Mouse (Mus musculus) ovary, adult 18-20 months (tissue): ENCODE results near the gene Basp1.
"Not testable (repeated sequence)": the region's sequence is repeated elsewhere in the genome, so short reads cannot be mapped to it uniquely, and the experiment has no call there.

Experiments
- DNase-seq: peaks from one replicate; pipeline ENCODE4 v3.0.0; 2022; ENCODE audit warnings: low spot score, mixed read lengths

Basp1 gene

DNA sequence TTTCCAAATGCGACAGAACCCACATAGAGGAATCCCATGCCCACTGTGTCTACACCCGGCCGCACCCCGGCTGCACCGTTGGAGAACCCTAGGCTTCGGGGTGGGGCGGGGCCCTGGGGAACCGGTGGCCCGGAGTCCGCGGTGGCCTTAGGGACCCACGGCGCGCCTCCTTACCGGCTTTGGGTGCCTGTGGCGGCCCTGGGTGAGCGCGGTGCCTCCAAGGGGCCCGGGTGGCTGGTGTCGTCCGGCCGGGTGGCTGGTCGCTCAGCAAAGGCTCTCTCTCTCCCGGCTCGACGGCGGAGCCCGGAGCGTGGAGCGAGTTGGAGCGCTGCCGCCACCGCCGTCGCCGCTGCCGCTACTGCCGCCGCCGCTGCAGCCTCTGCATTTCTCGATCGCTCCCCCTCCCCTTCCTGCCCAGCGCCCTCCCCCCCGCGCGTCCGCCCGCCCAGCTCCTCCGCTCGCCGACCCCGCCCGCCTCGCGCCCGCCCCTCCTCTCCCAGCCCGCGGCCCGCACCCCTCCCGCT lies at the start of gene Basp1:
TSS of gene Basp1 (minus strand) at position 387 of the 524 bp plus-strand sequence.
- no peak for DNase-seq

DNA sequence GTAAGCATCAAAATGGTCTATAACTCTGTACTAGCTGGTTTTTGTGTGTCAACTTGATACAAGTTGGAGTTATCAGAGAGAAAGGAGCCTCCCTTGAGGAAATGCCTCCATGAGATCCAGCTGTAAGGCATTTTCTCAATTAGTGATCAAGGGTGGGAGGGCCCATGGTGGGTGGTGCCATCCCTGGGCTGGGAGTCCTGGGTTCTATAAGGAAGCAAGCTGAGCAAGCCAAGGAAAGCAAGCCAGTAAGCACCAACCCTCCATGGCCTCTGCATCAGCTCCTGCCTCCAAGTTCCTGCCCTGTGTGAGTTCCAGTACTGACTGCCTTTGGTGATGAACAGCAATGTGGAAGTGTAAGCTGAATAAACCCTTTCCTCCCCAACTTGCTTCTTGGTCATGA lies 49.5 kb upstream of the Basp1 start:
- not testable (repeated sequence) for DNase-seq

DNA sequence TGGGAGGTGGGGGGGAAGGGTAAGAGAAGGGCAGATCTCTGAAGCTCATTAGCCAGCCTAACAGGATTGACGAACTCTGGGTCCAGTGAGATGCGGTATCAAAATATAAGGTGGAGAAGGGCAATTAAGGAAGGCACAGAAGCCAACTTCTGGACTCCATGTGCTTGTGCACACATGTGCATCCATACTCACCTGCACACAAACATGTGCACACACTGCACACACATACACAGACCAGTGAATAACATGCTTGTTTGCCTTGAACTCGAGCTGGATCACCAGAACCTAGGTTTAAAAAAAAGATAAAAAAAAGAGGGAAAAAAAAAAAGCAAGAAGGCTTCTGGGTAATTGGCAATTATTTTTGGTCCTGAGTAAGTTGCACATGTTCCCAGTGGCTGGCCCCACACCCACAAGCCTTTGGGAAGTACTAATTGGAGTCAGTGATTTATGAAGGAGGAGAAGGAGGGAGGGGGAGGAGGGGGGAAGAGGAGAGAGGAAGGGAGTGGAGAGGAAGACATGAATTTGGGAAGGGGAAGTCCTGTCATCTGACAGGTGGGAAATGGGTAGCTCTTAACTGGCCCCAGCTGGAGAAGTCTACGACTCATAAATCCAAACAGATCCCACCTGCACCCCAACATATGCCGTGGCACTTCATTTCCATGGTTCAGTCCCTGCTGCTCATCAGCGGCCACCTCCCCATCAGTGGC lies 48.6 kb upstream of the Basp1 start:
- DNase-seq = no peak

DNA sequence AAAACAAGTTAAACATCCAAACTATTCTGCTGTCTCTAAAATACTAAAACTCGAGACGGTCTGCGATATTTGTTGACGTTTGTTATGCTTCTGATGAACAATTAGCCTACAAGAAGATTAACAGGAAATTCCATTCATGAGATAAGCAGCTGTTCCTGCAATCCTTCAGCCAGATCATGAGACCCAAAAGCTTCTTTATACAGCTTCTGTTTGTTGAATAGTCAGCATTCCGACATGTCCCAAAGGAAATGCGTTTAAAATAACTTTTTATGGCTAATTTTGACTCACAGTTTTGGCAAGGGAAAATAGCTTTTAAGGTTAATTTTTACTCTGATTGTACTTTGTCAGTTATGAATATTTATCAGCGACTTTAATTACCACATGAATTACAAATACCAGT lies 46.3 kb upstream of the Basp1 start:
- no peak for DNase-seq

DNA sequence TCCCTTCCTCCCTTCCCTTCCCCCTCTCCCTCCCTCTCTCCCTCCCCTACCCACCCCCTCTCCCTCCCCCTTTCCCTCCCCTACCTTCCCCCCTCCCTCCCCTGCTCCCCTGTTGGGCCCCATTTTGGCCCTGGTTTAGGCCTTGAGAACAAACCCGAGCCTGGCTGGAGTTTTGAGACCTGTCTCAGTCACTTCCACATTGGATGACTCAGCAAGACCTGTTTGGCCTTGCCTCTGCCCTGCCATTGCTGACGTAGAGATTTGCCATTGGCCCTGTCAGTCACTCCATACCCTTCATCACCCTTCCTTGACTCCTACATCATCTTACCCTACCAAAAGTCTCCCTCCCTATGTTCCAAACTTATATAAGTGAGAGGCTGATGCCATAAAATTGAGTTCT lies 43.9 kb upstream of the Basp1 start:
- no peak for DNase-seq

DNA sequence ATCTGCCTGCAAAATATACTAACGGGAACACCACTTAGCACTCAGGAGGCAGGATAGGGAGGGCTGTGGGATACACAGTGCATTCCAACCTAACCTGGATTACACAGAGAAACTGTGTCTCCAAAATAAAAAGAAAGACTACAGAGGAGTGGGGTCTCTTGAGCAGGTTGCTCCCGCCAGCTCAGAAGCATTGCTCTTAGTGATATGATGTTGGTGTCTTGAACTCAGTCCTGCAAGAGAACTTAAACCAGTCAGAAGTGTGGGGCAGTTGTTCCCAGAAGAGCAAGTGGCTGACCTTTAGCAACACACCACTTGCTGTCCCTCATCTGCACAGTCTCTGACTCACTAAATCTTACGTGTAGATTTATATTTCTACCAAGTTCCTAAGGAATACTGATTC lies 40.0 kb upstream of the Basp1 start:
- no peak for DNase-seq

DNA sequence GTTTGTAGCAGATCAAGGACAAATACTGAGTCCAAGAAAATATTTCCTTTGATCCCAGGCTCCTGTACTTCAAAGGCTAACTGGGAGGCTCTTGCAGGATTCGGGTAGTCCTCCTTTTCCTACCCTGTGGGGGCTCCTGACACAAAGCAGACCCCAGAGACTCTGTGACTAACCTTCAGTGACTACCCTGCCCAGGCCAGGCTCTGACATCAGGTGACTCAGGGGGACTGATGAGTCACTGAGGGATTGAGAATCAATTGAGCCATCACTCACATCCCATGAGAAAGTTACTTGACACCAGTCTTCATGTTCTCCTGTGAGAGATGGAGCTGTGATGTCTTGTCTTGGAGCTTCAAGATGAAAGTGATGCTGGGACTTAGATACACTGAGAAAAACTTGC lies 35.8 kb upstream of the Basp1 start:
- no peak for DNase-seq

DNA sequence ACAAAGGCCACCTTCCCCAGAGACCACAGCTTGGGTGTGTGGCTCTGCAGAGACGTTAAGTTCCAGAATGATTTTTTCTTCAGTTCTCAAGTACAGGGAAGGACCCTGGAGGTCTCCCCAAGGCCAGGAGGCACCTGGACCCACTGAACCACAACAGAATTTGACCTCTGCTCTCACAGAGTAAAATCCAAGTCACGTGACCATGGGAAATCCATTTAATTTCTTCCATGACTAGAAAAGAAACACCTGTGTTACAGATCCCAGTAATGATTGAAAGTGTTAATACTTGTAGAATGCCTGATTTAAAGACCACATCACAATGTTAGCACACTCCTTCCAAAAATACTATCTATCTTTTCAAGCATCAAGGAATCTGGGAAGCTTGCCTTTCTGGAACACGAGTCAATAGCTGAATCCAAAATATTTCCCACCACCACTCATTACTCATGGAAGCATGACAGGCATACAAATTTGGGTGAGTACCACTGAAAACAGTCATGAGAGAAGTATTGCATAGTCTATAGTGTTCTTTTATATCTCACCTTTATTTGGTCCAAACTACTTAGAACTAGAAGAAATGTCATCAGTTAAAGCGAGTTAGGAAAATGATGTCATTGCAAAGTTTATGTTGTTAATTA lies 35.3 kb upstream of the Basp1 start:
- no peak for DNase-seq

DNA sequence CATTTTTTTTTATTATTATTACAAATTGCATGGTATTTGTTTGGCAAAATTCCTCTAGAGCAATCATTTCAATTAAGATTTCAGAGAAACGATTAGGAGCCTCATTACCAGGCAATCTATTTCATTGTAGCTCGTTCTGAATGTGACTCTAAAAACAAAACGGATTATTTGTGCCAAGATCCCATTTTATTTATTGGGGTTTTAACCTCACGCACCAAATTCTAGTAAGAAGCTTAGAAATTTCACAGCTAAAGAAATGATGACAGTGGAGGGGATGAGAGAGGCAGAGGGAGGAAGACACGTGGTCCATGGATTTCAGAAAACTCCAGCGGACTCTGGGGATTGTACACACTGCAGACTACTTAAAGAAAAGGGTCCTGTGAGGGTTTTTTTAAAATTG lies 33.6 kb upstream of the Basp1 start:
- DNase-seq = no peak

DNA sequence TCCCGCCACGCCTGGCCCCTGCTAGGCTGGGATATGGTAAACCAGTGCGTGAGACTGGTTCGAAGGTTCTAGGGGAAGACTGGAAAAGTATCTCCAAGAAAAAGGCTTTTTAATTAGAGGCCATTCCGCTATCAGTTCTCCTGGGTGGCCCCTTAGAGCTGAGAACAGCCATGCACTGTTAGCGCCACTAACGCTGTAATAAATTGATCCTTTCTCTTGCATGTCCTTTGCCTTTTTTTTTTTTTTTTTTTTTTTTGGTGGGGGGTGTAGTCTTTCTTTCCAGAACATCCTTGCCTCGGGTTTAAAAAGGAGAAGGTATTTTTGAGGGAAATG lies 32.6 kb upstream of the Basp1 start:
- no peak for DNase-seq

DNA sequence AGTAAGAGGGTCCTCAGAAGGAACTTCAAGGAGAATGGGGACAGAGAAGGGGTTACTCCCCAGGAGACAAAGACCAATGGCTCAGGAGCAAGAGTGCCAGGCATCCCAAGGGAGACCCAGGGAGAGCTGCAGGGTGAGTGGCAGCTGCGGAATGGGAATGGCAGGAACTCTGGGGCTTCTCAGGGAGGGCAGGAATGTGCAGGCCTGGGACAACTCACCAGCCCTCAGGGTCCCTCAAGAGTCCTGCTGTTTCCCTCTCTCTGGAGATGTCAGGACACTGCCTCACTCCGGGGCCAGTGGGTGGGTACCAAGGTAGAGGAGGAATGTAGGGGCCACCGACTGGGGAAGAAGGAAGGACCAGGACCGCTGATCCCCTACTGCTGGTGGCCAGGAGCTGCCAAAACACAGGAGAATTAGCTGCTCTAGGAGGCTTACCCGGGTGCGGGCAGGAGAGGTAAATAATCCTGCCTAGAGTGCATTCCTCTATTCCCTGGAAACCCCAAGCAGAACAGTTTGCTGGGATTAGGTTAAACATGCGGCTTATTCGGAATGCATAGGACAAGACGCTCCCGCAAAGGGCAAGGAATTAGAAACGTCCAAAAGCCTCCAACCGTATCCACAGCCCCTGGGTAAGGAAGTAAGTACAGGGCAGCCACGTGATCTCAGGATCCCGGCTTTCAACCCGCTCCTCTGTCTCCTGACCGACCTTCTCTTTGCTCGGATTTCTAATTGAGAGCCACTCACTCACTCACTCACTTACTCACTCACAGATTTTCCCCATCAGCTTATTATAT lies 32.0 kb upstream of the Basp1 start:
- no peak for DNase-seq

DNA sequence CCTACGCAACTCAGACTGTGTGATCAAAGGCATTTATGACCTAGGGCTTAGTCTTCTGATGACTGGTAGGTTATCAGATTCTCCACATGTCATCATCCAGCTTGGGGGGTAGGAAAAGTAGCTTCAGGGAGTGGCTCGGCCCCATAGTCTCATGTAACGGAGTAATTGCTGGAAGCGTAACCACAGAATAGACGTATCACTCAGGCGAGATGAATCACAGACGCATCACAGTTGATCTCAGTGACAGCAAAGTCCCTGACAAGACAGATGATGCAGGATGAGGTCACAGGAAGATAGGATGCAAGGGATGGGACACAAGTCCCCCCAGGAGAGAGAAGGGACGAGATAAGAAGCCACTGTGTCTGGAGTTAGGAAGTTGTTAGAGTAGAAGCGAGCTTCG lies 30.6 kb upstream of the Basp1 start:
- DNase-seq = no peak

DNA sequence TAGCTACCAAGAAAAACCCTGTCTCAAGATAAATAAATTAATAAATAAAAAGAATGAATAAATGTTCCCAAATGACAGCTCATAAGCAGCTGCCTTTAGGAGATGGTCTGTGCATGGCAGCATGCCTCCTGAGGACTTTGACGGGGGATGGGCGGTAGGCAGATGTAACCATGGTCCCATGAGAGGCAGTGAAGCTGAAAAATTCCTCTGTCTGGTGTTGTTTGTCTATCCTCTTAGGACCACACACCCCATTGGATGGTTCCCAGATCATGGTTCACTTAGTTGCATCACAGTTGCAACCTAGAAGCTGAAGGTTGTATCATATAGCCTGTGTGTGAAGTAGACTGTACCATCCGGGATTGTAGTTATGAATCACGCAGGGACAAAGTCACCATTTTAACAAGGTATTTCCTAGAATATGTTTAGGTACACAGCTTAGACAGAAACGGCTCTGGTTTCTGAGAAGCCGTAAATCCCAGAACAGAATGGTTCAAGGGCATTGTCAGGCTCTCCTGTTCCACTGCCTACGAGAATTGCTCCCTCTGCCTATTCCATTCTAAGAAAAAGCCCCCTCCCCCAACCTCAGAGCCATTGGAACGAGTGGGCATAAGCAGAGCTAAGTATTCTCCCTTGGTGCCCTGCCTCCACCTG lies 29.7 kb upstream of the Basp1 start:
- no peak for DNase-seq

DNA sequence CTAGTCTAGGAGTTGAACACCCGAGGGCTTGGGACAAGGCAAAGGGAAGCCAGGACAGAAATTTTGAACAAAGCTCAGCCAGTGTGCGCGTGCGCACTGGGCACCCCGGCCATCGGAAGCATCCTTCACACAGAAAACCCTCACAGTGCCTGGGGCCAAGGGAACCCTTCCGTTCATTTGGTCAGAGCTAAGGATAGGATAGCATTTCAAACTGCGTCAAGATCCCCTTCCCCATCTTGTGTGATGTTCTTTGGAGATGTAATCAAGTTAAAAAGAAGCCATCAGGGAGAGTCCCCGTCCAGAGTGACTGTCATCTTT lies 28.3 kb upstream of the Basp1 start:
- DNase-seq = no peak

DNA sequence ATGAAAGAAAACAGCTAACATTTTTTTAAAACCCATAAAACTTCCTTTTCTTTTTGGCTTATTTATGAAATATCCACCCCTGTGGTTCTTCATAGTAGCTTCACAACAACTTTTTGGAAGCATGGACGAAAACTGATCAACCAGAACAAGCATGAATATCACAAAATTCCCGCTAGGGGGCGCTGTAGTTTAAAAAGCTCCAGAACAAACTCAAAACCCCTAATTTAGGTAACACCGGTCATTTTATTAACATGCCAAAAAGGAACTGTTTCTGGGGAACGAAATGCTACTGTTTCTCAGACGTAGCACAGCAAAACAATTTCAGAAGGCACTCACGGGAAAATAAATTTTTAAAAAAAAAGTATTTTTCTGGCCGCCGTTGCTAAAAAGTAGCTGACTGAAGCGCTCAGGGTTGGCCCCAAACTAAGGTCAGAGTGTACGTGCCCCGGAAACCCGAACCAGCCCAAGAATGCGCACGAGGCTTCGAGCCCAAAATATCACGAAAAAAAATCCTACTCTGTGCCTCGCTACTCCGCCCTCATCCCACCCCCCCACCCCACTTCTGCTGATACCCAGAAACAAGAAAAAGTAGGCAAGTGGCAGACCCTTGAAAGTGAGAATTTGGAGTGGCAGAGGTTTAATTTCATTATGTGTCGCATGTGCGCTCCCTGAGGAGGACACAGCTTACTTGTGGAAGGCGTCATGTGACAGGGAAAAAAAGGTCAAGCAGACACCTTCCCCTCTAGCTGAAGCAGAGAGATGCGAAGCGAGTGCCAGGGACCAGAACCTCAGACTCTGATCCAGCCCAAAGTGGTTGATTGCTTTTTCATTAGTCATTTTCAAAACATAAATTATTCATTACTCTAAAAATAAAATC lies 27.7 kb upstream of the Basp1 start:
- DNase-seq = no peak

DNA sequence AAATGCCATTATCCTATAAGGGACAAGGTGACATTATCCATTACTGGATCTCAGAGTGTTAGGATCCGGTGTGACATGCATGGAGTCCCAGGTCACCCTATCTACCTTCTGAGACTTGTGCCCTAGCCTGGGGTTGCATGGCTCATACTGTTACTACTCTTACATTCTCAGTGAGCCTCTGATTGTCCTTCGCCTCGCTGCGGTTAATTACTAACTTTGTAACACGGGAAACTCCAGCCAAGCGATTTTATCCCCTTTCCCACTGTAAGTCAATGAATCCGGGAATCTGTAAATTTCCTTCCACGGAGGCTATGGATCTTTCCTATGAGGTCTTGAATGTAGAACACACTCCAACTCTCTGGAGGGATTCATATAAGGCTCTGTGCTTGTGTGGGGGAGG lies 26.8 kb upstream of the Basp1 start:
- no peak for DNase-seq

DNA sequence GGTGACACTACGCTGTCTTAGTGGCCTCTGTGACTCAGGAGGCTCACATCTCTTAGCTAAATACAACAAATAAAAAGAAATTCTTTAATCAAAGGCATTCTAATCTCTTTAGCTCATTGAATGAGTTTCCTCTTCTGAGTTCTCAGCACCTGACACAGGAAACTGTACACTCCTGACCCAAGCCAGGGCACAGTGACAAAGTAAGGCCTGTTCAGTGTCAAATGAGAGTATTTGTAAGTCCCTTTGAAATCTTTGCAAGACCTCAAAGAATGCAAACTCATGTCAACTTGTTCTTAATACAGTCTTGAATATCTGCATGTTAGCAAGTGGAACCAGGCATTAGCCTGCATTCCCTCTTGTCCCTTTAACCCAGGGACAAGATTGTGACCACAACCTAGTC lies 18.8 kb upstream of the Basp1 start:
- no peak for DNase-seq

DNA sequence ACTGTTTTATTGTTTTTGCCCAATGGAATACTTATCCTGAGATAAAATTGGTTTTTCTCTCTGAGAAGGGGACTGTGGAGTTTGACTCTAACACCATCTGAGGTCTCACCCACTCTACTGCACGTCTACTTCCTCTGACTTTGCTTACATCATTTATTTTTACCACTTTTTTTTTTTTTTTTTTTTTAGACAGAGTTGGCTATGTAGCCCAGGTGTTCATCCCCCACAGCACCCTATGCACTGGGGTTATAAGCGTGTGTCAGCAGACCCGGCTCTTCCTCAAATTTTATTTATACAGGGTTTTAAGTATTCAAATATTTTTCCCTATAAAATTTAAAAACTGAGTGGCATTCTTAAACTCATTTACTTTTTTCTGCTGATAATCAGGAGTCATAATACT lies 16.6 kb upstream of the Basp1 start:
- no peak for DNase-seq

DNA sequence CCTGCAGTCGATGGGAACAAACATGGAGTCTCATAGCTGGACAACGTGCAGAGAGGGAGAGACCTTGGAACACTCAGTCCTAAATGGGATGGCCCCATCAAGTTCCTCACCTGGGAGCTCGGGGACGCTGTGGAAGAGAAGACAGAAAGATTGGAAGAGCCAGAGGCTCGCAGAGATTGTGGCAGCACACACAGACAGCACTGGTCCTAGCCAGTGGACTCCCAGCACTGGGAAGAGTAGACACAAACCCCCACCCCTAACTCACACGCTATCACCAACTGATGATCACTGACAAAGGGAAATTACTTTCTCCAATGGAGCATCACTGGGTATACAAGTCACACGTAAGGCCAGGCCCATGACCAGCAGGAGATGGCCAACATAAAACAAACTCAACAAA lies 15.4 kb upstream of the Basp1 start:
- DNase-seq = no peak

DNA sequence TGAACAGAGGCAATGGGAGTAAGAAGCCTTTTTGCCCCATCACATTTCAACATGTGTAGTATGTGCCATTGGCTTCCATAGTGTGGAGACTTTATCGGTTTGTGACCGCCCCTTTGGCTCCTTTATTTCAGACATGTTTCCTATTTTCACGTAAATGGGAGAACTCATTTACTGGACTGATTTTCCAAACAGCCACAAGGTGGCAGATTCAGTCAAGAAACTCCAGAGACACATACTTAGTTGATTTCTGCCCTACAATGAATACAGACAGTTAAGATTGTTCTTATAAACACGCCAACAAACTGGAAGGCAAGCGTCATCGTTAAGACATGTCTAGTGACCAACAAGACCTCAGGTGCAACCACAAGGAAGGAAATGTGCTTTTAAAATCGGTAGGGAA lies 15.0 kb upstream of the Basp1 start:
- no peak for DNase-seq

DNA sequence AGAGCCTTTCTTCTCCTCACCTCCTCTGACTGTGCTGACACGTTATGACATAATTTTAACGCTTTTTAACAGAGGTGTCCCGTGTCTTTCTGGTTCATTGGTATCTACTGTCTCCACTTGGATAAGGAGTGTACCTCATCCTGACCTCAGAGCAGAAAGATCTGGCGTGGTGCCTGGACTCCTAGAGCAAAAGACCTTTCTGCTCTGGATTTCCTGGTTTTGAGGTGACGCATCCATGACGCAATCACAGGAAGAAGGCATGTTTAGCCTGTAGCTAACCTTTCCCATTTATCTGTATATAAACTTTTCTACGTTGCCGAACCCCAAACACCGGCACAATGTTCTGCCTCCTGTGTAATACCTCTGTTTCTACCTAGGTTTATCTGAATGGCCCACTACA lies 6.7 kb upstream of the Basp1 start:
- no peak for DNase-seq

DNA sequence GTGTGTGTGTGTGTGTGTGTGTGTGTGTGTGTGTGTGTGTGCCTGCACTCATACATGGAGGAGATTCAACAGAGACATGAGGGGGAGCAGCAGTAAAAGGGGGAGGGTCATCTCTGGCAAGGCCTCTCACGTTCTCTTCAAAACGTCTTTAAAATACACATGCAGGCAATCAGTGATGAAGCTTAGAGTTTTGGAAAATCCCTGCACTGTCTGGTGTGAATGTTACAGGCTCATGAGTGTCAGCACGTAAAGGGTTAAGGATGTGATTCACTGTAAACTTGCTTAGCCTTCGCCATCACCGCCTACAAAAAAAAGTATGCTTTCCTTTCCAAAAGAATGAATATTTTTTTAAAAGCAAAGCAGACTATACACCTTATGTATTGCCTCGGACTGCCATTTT lies 2.8 kb upstream of the Basp1 start:
- DNase-seq = no peak
